Mouse (Mus musculus): ENCODE measurements around the gene BC035044.
"Not testable (repeated sequence)": the region's sequence is repeated elsewhere in the genome, so short reads cannot be mapped to it uniquely, and the experiment has no call there.

Gene BC035044

DNA sequence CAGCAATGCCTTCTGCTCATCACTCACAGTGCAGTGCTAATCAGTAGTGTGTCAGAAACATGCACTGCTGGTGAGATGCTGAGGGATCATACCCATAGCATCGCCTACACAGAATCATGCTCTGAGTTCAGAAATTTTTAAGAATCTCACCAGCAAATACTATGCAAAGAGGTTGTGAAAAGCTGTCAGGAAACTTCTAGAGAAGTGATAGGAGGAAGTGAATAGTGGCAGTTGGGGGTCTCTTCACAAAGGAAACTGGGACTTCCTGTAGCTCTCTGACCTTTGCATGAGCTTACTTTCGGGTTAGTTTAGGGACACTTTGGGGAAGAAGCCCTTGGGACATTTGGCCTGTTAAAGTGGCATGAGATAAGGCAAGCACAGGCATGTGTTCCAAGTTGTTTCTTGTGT is at the start of gene BC035044:
TSS of gene BC035044 (minus strand) at position 179 of the 408 bp plus-strand sequence.
- no peak for DNase-seq

DNA sequence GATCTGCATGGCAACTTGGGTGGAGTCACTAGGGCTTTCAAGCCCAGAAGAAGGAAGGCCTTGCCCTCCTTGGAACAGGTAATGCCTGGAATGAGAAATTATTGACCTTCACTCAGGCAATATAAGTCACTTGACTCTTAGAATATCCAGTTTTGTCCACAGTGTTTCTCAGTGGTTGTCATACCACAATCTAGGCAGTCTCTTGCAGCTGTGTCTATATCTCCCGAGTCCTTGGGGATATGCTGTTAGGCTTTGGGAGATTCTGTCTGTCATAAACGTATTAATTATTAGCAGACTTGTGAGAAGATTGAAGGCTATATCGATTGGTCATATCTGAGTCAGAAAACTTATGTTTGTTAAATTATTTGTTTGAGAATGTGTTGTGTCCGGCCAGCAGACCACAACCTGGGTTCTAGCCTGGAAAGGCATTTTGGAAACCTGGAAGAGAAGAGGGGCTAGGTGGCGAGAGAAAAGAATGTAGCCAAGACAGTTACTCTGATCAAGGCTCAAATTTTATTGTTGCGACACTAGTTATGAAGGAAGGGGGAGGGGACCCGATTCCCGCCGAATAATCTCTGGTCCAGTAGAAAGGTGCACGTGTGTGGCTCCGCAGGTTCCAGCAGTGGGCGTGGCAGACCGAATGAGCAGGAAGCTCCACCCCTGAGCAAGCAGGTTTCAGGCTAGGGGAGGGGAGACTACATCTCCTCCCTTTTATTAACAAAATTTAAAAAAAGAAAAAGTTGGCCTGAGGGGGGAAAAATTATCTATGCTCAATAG is 45.2 kb upstream of the BC035044 start:
- not testable (repeated sequence) for DNase-seq

GRCm38 (mm10) chr6:128934081-128934480 is 43.2 kb upstream of the BC035044 start, which contains the start of gene Clec2g:
TSS of gene Clec2g (plus strand) at chr6:128934381.
- DNase-seq, result not testable (repeated sequence)

DNA sequence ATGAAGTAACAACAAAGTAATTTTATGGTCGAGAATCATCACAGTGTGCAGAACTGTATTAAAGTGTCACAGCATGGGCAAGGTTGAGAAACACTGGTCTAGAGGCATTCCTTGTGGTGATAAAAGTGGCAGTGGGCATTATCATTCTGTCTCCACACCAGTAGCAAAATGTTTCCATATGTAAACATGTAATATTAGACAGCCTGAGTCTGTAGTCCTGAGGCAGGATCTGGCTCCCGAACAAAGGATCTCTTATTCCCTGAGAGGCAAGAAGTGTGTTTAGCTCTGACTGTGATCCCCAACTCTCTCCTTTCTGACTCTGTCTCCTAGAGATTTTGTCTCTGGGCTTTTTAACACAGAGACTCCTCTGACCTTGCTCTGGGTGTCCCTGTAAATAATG is 42.1 kb upstream of the BC035044 start:
- no peak for DNase-seq

- DNase-seq, result no peak
Measured at GRCm38 (mm10) chr6:128917322-128917721, 26.4 kb upstream of the BC035044 start.

- no peak for DNase-seq
Measured at GRCm38 (mm10) chr6:128913598-128914254, 22.8 kb upstream of the BC035044 start.

DNA sequence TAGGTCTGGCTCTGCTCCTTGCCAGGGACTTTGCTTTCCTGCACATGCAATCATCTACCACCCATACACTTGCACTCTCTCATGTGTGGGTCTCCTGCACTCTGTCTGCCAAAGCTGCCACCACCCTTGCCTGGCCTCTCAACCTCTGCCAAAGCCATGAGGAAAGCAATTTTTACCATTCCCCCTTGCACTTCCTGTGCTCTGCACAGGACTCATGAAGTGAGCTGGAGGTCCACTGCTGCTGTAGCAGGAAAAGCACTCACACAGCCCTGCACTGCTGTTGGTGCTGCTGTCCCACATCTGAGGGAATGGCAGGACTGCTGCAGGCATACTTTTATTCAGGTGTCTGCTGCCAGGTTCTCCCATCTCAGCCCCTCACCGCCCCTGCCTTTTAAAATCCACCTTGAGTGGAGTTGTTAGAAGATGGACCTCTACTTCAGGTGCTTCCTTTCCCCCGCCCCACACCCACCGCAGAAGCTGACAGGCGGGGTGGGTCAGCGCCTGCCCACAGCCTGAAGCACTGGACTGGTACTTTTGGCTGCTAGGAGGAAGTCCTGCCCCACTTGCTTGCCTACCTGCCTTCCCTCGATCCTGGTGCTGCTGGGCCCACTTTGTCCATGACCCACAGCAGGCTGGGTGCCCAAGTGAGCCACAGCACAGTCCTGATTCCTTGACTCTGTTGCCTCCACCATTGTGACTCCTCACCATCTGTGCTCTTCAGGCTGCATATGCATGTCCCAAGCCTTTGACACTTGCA is 10.0 kb upstream of the BC035044 start:
- not testable (repeated sequence) for DNase-seq

DNA sequence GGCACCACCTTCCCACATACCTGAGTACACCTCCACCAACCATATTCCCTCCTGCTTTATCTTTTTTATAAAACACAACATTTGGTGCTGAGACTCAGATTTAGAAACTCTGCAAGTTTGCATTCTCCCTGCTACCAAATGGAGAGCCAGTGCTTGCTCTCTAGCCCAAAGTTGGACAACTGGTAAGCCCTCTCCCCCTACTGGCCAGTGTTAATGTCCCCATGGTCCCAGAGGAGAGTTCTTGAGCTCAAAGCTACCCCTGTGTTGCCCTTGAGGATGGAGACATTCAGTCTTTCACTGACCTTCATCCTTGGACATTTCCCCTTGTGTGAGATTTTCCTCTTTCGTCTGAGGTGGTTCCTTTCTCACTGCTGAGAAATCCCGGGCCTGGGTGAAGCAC is 9.1 kb upstream of the BC035044 start:
- DNase-seq, result no peak

DNA sequence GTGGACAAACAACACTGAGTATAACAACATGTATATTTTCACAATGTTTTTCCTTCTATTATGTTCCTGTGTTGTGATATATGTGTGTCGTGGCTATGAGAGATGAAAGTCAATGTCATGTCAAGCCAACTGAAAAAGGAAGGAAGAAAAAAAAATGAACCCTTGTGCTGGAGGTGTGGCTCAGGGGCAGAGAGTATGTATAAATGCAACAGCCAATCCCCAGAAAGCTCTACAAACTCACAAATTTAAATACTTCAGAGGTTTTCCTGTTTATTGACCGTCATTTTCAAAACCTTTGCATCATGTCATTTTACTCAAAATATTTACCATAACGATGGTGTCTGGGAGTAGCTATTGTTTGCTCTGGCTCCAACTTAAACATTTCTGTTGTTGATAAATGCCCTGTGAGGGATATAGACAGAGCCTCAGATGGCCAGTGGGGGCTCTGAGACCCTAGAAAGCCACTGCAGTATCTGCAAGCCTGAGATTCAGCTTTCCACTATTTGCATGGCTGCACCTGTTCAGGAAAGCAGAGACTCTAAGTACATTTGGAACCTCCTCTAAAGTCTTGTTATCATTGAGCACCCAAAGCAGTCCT is 4.6 kb upstream of the BC035044 start:
- DNase-seq, result no peak

- no peak for DNase-seq
Measured at GRCm38 (mm10) chr6:128888834-128889233, 2.1 kb downstream of the BC035044 start.

GRCm38 (mm10) chr6:128887091-128887790 is 3.7 kb downstream of the BC035044 start, which contains the start of gene Clec2i:
TSS of gene Clec2i (plus strand) at chr6:128887588.
- DNase-seq, result not testable (repeated sequence)

- DNase-seq, result no peak
Measured at GRCm38 (mm10) chr6:128871910-128872610, 18.9 kb downstream of the BC035044 start.

- no peak for DNase-seq
Measured at GRCm38 (mm10) chr6:128868861-128869260, 22.1 kb downstream of the BC035044 start.

DNA sequence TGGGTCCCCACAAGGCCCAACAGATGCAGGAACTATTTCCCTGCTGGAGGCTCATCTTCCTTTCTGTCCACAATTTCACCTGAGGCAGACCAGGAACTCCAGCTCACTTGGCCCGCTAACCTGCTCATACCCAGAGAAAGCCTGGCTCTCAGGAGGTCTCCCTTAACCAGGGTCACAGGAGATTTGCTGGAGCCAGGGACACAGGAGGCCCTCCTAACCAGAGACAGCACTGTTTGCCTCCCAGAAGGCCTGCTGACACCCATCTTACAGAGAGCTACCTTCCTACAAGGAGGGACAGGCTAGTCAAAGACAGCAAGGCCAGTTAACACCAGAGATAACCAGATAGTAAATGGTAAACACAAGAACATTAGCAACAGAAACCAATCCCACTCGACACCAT is 33.0 kb downstream of the BC035044 start:
- DNase-seq, result no peak

DNA sequence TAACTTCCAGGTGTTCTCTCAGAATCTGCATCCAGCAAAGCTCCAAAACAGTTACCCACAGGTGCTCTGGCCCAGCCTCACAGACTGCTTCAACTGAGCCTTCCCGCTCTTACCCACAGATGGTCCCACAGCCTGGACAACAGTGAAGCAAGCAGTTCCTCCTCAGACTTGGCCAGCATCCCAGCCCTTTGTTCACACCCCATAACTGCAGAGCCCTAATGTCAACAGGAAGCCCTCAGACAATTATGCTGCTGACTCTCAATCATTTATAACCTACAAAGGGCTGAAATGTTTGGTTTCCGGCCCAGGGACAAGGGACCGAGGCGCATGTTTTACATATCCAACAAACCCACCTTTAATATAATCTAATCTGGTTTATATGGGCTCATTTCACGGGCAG is 34.7 kb downstream of the BC035044 start:
- DNase-seq, result peak; percentile 47

DNA sequence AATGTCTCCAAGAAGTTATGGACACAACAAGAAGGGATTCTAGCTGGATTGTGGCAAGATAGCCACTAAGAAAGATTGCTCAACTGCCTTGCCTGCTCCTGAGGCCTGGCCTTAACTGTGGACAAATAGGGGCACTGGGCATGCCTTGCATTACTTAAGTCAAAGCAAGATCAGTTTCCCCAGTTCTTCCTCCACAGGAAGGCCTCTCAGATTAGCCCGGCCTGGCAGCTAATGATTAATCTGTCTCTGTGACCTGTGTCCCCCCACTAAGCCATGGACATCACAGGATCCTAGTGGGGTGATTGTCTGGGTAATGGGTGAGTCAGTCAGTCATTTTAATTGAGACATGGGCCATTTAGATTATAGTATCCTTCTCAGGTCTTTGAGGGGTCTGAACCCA is 35.4 kb downstream of the BC035044 start:
- no peak for DNase-seq

DNA sequence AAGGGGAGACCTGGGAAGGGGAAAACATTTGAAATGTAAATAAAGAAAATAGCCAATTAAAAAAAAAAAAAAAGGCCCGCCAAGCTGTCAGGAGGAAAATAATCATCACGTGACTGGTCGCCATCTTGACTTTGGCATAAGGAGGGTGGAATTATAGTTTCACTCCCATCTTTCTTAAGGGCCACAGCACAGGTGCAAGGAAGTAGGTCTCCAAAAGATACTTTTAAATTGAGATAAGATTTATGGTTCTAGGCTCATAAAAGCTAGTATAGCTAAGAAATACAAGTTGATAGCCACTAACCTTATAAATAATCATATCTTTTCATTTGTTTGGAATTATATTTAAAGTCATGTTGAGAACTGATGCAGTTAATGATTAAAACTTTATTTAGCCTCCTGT is 36.0 kb downstream of the BC035044 start:
- DNase-seq, result no peak

DNA sequence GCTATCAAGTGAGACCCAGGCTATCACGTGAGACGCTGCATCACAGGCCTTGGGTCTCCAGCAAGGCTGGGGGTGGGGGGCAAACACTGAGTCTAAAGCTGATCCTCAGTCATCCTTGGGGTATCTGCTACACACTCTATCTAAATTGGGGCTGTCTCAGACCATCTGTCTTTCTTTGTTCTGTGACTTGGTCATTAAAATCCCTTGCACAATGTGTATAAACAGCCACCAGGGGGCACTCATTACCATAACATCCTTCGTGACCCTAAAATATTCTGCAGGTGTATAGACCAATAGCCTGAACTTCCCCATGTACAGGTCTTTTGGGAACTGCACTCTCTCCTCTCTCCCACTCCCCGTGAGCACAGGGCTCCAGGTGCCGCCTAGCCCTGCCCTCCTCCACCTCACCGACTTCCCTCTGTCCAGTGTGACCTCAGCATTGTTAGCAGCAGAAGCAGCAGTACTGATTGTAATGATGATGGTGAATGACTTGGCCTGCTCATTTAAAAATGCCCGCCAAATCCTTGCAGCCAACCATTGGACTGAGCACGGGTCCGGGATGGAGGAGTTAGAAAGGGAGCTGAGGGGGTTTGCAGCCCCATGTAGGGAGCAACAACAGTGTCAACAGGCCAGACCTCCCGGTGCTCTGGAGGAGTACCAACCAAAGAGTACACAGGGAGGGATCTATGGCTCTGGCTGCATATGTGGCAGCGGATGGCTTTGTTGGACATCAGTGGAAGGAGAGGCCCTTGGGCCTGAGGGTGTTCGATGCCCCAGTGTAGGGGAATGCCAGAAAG is 36.7 kb downstream of the BC035044 start:
- peak; percentile 72 for DNase-seq

GRCm38 (mm10) chr6:128852766-128853165 is 38.2 kb downstream of the BC035044 start:
- DNase-seq, result no peak

DNA sequence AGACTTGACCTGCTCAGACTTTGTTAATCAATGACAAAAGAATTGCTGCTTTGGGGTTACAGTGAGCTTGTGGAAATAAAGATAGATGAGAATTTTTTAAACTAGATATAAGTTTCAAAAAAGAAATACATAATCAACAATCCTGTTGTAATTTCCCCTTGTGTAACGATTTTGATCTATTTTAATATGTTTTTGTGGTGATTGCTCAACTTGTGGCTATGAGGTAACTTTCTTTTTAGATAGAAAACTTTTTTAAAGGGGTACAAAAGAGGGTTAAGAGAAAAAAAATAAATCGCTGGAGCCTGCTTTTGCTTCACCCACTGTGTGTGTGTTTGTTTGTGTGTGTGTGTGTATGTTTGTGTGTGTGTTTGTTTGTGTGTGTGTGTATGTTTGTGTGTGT is 39.8 kb downstream of the BC035044 start:
- no peak for DNase-seq

GRCm38 (mm10) chr6:128850671-128851070 is 40.3 kb downstream of the BC035044 start:
- no peak for DNase-seq

Data from right cerebral cortex, postnatal 4 days (tissue).